Comparison of ENCODE assay signal across 8 mouse cellular contexts in the genomic region with DNA sequence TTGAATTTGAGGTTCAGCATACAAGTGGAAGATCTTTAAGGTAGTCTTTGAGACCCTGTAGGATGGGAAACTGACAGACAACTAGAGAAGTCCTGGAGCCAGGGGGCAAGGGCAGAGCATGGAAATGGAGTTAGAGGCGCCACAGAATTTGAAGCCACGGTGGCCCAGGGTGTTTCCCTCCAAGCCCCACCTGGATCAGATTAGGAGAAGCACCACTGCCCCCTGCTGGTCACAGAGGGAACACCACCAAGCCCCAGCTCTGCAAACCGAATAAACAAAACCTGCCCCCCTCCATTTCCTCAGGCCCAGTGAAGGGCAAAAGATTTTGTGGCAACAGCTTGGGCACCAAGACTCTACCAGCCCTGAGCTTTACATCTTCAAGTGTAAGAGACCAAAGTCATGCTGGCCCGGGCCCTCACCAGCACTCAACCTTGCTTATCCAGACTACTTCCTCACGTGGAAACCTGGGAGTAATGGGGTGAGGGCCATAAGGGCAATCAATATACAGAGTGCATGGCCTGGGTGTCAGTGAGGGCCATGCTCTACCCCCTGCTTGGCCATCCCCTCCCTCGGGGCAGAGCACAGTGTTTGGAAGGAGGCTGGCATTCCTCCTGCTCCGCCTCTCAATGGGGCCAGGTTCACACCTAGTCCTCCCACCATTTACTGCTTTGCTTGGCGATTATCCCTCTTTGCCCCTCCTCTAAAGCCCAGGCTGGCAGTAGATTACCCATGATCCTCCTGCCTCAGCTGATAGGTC. TPM values are rescaled to one million over a fixed set of nuclear protein-coding genes. Genes with fewer than 3 reads are reported as not detected.
DNase-seq lines count a peak whose midpoint lies in the region; ATAC-seq lines count a peak whose summit lies in the region.

No protein-coding gene starts in this region.

- H3K9me3 ChIP-seq in forebrain, embryonic 16.5 days (ENCODE audit: control insufficient read depth, low read length) = no peaks in the 10 kb centered on the region
- H3K9me3 ChIP-seq in limb, embryonic 12.5 days = no peaks in the 10 kb centered on the region
- no peaks in the 10 kb centered on the region for H3K9me3 ChIP-seq in midbrain, embryonic 12.5 days

- H3K9ac ChIP-seq in forebrain, embryonic 16.5 days (replicated peaks; ENCODE audit: low read depth, low read length) = peak overlapping the region; percentile 45; the same call in 1 of the 2 replicates
- H3K9ac ChIP-seq in limb, embryonic 12.5 days (replicated peaks) = peak overlapping the region; percentile 31; the same call in 1 of the 2 replicates
- H3K9ac ChIP-seq in midbrain, embryonic 12.5 days (replicated peaks) = no peak overlapping the region

- H3K4me3 ChIP-seq in forebrain, embryonic 16.5 days (replicated peaks; ENCODE audit: low read length) = no peak overlapping the region
- peak overlapping the region; percentile 27 for H3K4me3 ChIP-seq in limb, embryonic 12.5 days (replicated peaks)
- H3K4me3 ChIP-seq in midbrain, embryonic 12.5 days = no peak overlapping the region

- peak overlapping the region; percentile 18; the same call in 1 of the 2 replicates for H3K4me2 ChIP-seq in forebrain, embryonic 16.5 days (ENCODE audit: low read length)
- H3K4me2 ChIP-seq in limb, embryonic 12.5 days = peak overlapping the region; percentile 57
- H3K4me2 ChIP-seq in midbrain, embryonic 12.5 days (replicated peaks) = peak overlapping the region; percentile 50

- peak; percentile 29 for ATAC-seq in forebrain, embryonic 16.5 days
- peak; percentile 67; the same call in 1 of the 2 replicates for ATAC-seq in limb, embryonic 12.5 days (ENCODE audit: insufficient number of reproducible peaks, insufficient read depth, low FRiP score, low TSS enrichment, low read depth)
- peak; percentile 48 for ATAC-seq in midbrain, embryonic 12.5 days (ENCODE audit: low FRiP score, low read depth)

- peaks cover 50% of the 10 kb centered on the region for H3K4me1 ChIP-seq in forebrain, embryonic 16.5 days (replicated peaks; ENCODE audit: control insufficient read depth, insufficient read depth, low read length)
- H3K4me1 ChIP-seq in limb, embryonic 12.5 days (replicated peaks) = peaks cover 22% of the 10 kb centered on the region
- peaks cover 49% of the 10 kb centered on the region for H3K4me1 ChIP-seq in midbrain, embryonic 12.5 days

- 16% methylated on average over 8 of the region's 8 CpGs for WGBS in forebrain, embryonic 16.5 days
- 14% methylated on average over 8 of the region's 8 CpGs for WGBS in limb, embryonic 12.5 days
- WGBS in midbrain, embryonic 12.5 days = 22% methylated on average over 8 of the region's 8 CpGs

- H3K36me3 ChIP-seq in forebrain, embryonic 16.5 days (ENCODE audit: control insufficient read depth, insufficient read depth) = peaks cover 9% of the 10 kb centered on the region
- H3K36me3 ChIP-seq in limb, embryonic 12.5 days = peaks cover 3% of the 10 kb centered on the region; the same call in 1 of the 2 replicates
- peaks cover 7% of the 10 kb centered on the region; the same call in 1 of the 2 replicates for H3K36me3 ChIP-seq in midbrain, embryonic 12.5 days
- H3K36me3 ChIP-seq in splenic B cell, adult 2 months (ENCODE audit: control insufficient read depth, insufficient read depth, low read length, poor library complexity, severe bottlenecking) = no peaks in the 10 kb centered on the region

- DNase-seq in right cerebral cortex, postnatal 10 days (ENCODE audit: low spot score in 2 of 2) = peak; percentile 67 to 81
- DNase-seq in right cerebral cortex, postnatal 36 days (ENCODE audit: low spot score in 2 of 2) = no peak
- DNase-seq in cerebellum, adult 18-20 months = peak; percentile 82 to 87
- DNase-seq in hindlimb bud, embryonic 11.5 days (ENCODE audit: extremely low spot score, low read depth, low spot score) = peak; percentile 60
- peak; percentile 84 for DNase-seq in splenic B cell, adult 2 months (ENCODE audit: low read depth, low spot score)

- peak overlapping the region; percentile 92 for H3K27ac ChIP-seq in forebrain, embryonic 16.5 days (ENCODE audit: low read length)
- no peak overlapping the region for H3K27ac ChIP-seq in limb, embryonic 12.5 days
- H3K27ac ChIP-seq in midbrain, embryonic 12.5 days (replicated peaks) = peak overlapping the region; percentile 89

- H3K27me3 ChIP-seq in forebrain, embryonic 16.5 days (replicated peaks; ENCODE audit: control insufficient read depth, insufficient read depth, low read length) = no peaks in the 10 kb centered on the region
- H3K27me3 ChIP-seq in limb, embryonic 12.5 days = peaks cover 19% of the 10 kb centered on the region
- H3K27me3 ChIP-seq in midbrain, embryonic 12.5 days = 0 out of 2 replicates have a peak, but pooled peaks cover 3% of the 10 kb centered on the region
- no peaks in the 10 kb centered on the region for H3K27me3 ChIP-seq in splenic B cell, adult 2 months (ENCODE audit: control insufficient read depth, insufficient read depth, low read length, poor library complexity, severe bottlenecking)

RNA-seq across cellular contexts. Expression of a gene that starts 12.7 kb away (rescaled TPM):
- 21.5 and 32.9 TPM in 2 replicates for polyA plus RNA-seq in forebrain, embryonic 16.5 days (2015; fragmentation: Nextera tagmentation; extraction: Ambion mirVana)
- 6.9 and 7.0 TPM in 2 replicates for polyA plus RNA-seq in limb, embryonic 12.5 days (2016; fragmentation: Nextera tagmentation; extraction: Ambion mirVana)
- 26.2 and 30.2 TPM in 2 replicates for polyA plus RNA-seq in midbrain, embryonic 12.5 days (2016; fragmentation: Nextera tagmentation; extraction: Ambion mirVana)

RNA-seq across cellular contexts. Expression of a gene that starts 15.2 kb away (rescaled TPM):
- 55.2 and 56.6 TPM in 2 replicates for polyA plus RNA-seq in forebrain, embryonic 16.5 days (2015; fragmentation: Nextera tagmentation; extraction: Ambion mirVana)
- polyA plus RNA-seq in limb, embryonic 12.5 days (2016; fragmentation: Nextera tagmentation; extraction: Ambion mirVana) = 24.0 and 24.2 TPM in 2 replicates
- polyA plus RNA-seq in midbrain, embryonic 12.5 days (2016; fragmentation: Nextera tagmentation; extraction: Ambion mirVana) = 26.6 and 27.3 TPM in 2 replicates

RNA-seq across cellular contexts. Expression of a gene that starts 27.0 kb away (rescaled TPM):
- 13.3 and 16.5 TPM in 2 replicates for polyA plus RNA-seq in forebrain, embryonic 16.5 days (2015; fragmentation: Nextera tagmentation; extraction: Ambion mirVana)
- polyA plus RNA-seq in limb, embryonic 12.5 days (2016; fragmentation: Nextera tagmentation; extraction: Ambion mirVana) = 10.7 and 13.7 TPM in 2 replicates
- polyA plus RNA-seq in midbrain, embryonic 12.5 days (2016; fragmentation: Nextera tagmentation; extraction: Ambion mirVana) = 8.2 and 10.9 TPM in 2 replicates

RNA-seq across cellular contexts. Expression of a gene that starts 37.3 kb away (rescaled TPM):
- polyA plus RNA-seq in forebrain, embryonic 16.5 days (2015; fragmentation: Nextera tagmentation; extraction: Ambion mirVana) = 33.6 and 45.1 TPM in 2 replicates
- polyA plus RNA-seq in limb, embryonic 12.5 days (2016; fragmentation: Nextera tagmentation; extraction: Ambion mirVana) = 0.69 and 0.78 TPM in 2 replicates
- polyA plus RNA-seq in midbrain, embryonic 12.5 days (2016; fragmentation: Nextera tagmentation; extraction: Ambion mirVana) = 7.2 and 9.9 TPM in 2 replicates

Comparison
In these comparisons a context has a peak if more than half of its experiments do, and no peak if none do; other contexts are left out.
1. DNase-seq: peak in right cerebral cortex, postnatal 10 days (2 of 2), cerebellum, adult 18-20 months (2 of 2), hindlimb bud, embryonic 11.5 days (single experiment) and splenic B cell, adult 2 months (single experiment); none in right cerebral cortex, postnatal 36 days (0 of 2).
2. Peak in every context shown above with its lines, with median percentiles within 50 percentile points of each other: ATAC-seq and H3K4me2 ChIP-seq.